Mouse (Mus musculus) spleen, adult 12 weeks (tissue): ENCODE data around the gene Ralgps1.

Experiments used
- DNase-seq: peaks from one replicate; pipeline ENCODE4 v3.0.0; 2022; ENCODE audit warnings: low spot score

Ralgps1 gene

GRCm38 (mm10) chr2:33176921-33177320 lies 194.4 kb downstream of the Ralgps1 start:
- DNase-seq = no peak

GRCm38 (mm10) chr2:33176516-33176915 lies 194.8 kb downstream of the Ralgps1 start:
- DNase-seq = no peak

- DNase-seq = no peak
Observed at GRCm38 (mm10) chr2:33173686-33174085, 197.6 kb downstream of the Ralgps1 start.

GRCm38 (mm10) chr2:33173126-33173525 lies 198.2 kb downstream of the Ralgps1 start:
- no peak for DNase-seq

- no peak for DNase-seq
Observed at GRCm38 (mm10) chr2:33170777-33171565, 200.3 kb downstream of the Ralgps1 start.

GRCm38 (mm10) chr2:33169445-33169844 lies 201.8 kb downstream of the Ralgps1 start:
- no peak for DNase-seq

GRCm38 (mm10) chr2:33167060-33167459 lies 204.2 kb downstream of the Ralgps1 start:
- no peak for DNase-seq

- no peak for DNase-seq
Observed at GRCm38 (mm10) chr2:33165710-33166374, 205.4 kb downstream of the Ralgps1 start.

- no peak for DNase-seq
Observed at GRCm38 (mm10) chr2:33165229-33165628, 206.1 kb downstream of the Ralgps1 start.

GRCm38 (mm10) chr2:33164646-33165045 lies 206.6 kb downstream of the Ralgps1 start:
- DNase-seq = no peak

GRCm38 (mm10) chr2:33162126-33162525 lies 209.2 kb downstream of the Ralgps1 start:
- DNase-seq = no peak

- DNase-seq = no peak
Observed at GRCm38 (mm10) chr2:33160326-33160973, 210.8 kb downstream of the Ralgps1 start.

GRCm38 (mm10) chr2:33159593-33159992 lies 211.7 kb downstream of the Ralgps1 start:
- DNase-seq = no peak

GRCm38 (mm10) chr2:33158895-33159294 lies 212.4 kb downstream of the Ralgps1 start:
- DNase-seq = no peak

GRCm38 (mm10) chr2:33156283-33156781 lies 215.0 kb downstream of the Ralgps1 start:
- DNase-seq = no peak

- DNase-seq = peak; percentile 25
Observed at GRCm38 (mm10) chr2:33154751-33155372, 216.4 kb downstream of the Ralgps1 start.

- no peak for DNase-seq
Observed at GRCm38 (mm10) chr2:33146994-33147393, 224.3 kb downstream of the Ralgps1 start.

GRCm38 (mm10) chr2:33143292-33143691 lies 228.0 kb downstream of the Ralgps1 start:
- DNase-seq = no peak

GRCm38 (mm10) chr2:33138491-33138890 lies 232.8 kb downstream of the Ralgps1 start:
- DNase-seq = no peak

- no peak for DNase-seq
Observed at GRCm38 (mm10) chr2:33137731-33138130, 233.6 kb downstream of the Ralgps1 start.

GRCm38 (mm10) chr2:33137244-33137643 lies 234.0 kb downstream of the Ralgps1 start:
- no peak for DNase-seq

- no peak for DNase-seq
Observed at GRCm38 (mm10) chr2:33136366-33136765, 234.9 kb downstream of the Ralgps1 start.
